Mouse (Mus musculus): Measurements from ENCODE around the gene Cdc34.

DNA sequence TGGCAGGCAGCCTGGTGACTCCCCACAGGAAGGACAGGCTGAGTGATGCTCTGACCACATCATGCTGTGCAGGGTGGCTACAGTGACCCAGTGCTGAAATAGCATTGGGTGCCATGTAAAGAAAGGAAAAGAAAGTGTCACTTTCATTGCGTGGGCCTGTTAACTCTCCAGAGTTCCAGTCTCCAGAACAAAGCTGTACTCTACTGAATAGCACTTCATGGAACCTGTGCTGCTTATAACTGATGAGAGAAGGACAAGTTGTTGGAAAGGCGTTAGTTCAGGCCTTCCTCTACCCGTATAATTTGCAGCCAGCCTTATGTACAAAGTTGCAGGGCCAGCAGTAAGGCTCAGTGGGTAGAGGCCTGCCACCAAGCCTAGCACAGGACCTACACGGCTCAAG lies 6.7 kb downstream of the Cdc34 start, which contains the start of gene Gzmm:
- TF ChIP-seq CTCF (conservative IDR thresholded peaks at IDR 0.05; ENCODE audit: low read length) = no peak
- no peak for TF ChIP-seq NANOG (IDR thresholded peaks at IDR 0.05; ENCODE audit: borderline replicate concordance, low read length)
